Comparison of ENCODE assay signal across 25 mouse cellular contexts in genomic region chr4:88655461-88655860, GRCm38 (mm10). TPM values are rescaled to one million over a fixed set of nuclear protein-coding genes. Genes with fewer than 3 reads are reported as not detected.
A peak's percentile ranks its signal among the peaks of the same experiment; 100 is the strongest.
DNase-seq lines count a peak whose midpoint lies in the region; ATAC-seq and TF ChIP-seq lines count a peak whose summit lies in the region.
"Had no signal": no experiment of that assay in that cellular context is flagged by ENCODE, and none has a peak within 500 bp of the region (broad histone marks: within the 10 kb centered on the region; RNA-seq: fewer than 3 reads in every experiment).

No protein-coding gene starts in this region.

- no peaks in the 10 kb centered on the region for H3K27me3 ChIP-seq in heart, embryonic 10.5 days (ENCODE audit: insufficient read depth, poor library complexity, severe bottlenecking)
- no peaks in the 10 kb centered on the region for H3K27me3 ChIP-seq in forebrain, postnatal 0 days (ENCODE audit: insufficient read depth, low read length)
- no peaks in the 10 kb centered on the region for H3K27me3 ChIP-seq in cerebellum, adult 2 months (ENCODE audit: control insufficient read depth, insufficient read depth, low read length)
- H3K27me3 ChIP-seq: embryonic facial prominence, embryonic 13.5 days; forebrain, embryonic 12.5 days; hindbrain, embryonic 12.5 days had no signal

- no peaks in the 10 kb centered on the region for H3K4me1 ChIP-seq in heart, embryonic 10.5 days
- H3K4me1 ChIP-seq in forebrain, postnatal 0 days (ENCODE audit: insufficient read depth): no peaks in the 10 kb centered on the region
- H3K4me1 ChIP-seq in cerebellum, adult 2 months (ENCODE audit: control insufficient read depth, insufficient read depth, low read length): no peaks in the 10 kb centered on the region
- H3K4me1 ChIP-seq: embryonic facial prominence, embryonic 13.5 days; forebrain, embryonic 12.5 days; hindbrain, embryonic 12.5 days had no signal

- H3K9ac ChIP-seq in forebrain, postnatal 0 days: no peak overlapping the region
- H3K9ac ChIP-seq: embryonic facial prominence, embryonic 13.5 days; forebrain, embryonic 12.5 days; hindbrain, embryonic 12.5 days had no signal

- H3K4me3 ChIP-seq in heart, embryonic 10.5 days: no peak overlapping the region
- H3K4me3 ChIP-seq in forebrain, postnatal 0 days (ENCODE audit: low read depth, low read length): no peak overlapping the region
- H3K4me3 ChIP-seq in cerebellum, adult 2 months (replicated peaks; ENCODE audit: insufficient read depth, low read depth, low read length): no peak overlapping the region
- H3K4me3 ChIP-seq: embryonic facial prominence, embryonic 13.5 days; forebrain, embryonic 12.5 days; hindbrain, embryonic 12.5 days had no signal

- H3K4me2 ChIP-seq in forebrain, postnatal 0 days (ENCODE audit: low read depth): no peak overlapping the region
- H3K4me2 ChIP-seq: embryonic facial prominence, embryonic 13.5 days; forebrain, embryonic 12.5 days; hindbrain, embryonic 12.5 days had no signal

- TF ChIP-seq POLR2A in cerebellum, adult 2 months (IDR thresholded peaks at IDR 0.05; ENCODE audit: borderline replicate concordance, insufficient read depth, low read length): no peak

- peak; percentile 72 for DNase-seq in heart, adult 11 months
- no peak for DNase-seq in heart, embryonic 10.5 days (ENCODE audit: low spot score)
- peak; percentile 4 for DNase-seq in urinary bladder, postnatal 14 days (ENCODE audit: low spot score)
- no peak for DNase-seq in urinary bladder, adult 2 months (ENCODE audit: low spot score)
- DNase-seq in kidney, postnatal 36 days: peak; percentile 25 to 35
- no peak for DNase-seq in forebrain, postnatal 0 days
- no peak for DNase-seq in cerebellum, adult 2 months
- DNase-seq: adrenal gland, postnatal 10 days; B cell, adult 2 months; cerebellum, adult 11-12 months; cerebellum, adult 9-11 months; cerebellum, postnatal 36 days; gastrocnemius, postnatal 14 days; heart, postnatal 10 days; heart, postnatal 4 days had no signal

- no peak for ATAC-seq in forebrain, postnatal 0 days
- ATAC-seq: CD4-positive, CD25-positive, alpha-beta regulatory T cell, adult 4 months; forebrain, embryonic 16.5 days; hindbrain, embryonic 16.5 days had no signal

- WGBS in heart, embryonic 10.5 days: 38% methylated on average over 1 of the region's 1 CpGs
- WGBS in forebrain, postnatal 0 days: 70% methylated on average over 1 of the region's 1 CpGs
- WGBS in cerebellum, adult 2 months: 36% methylated on average over 1 of the region's 1 CpGs

- no peaks in the 10 kb centered on the region for H3K36me3 ChIP-seq in heart, embryonic 10.5 days
- no peaks in the 10 kb centered on the region for H3K36me3 ChIP-seq in forebrain, postnatal 0 days (ENCODE audit: insufficient read depth)
- H3K36me3 ChIP-seq: embryonic facial prominence, embryonic 13.5 days; forebrain, embryonic 12.5 days; hindbrain, embryonic 12.5 days had no signal

- H3K27ac ChIP-seq in heart, embryonic 10.5 days: no peak overlapping the region
- H3K27ac ChIP-seq in forebrain, postnatal 0 days (ENCODE audit: low read depth, low read length): no peak overlapping the region
- no peak overlapping the region for H3K27ac ChIP-seq in cerebellum, adult 2 months (ENCODE audit: insufficient read depth, low read length)
- H3K27ac ChIP-seq: embryonic facial prominence, embryonic 13.5 days; forebrain, embryonic 12.5 days; hindbrain, embryonic 12.5 days had no signal

- TF ChIP-seq CTCF in forebrain, postnatal 0 days (IDR thresholded peaks at IDR 0.05; ENCODE audit: low read depth): no peak
- TF ChIP-seq CTCF in cerebellum, adult 2 months (IDR thresholded peaks at IDR 0.05; ENCODE audit: borderline replicate concordance, insufficient read depth, low read depth, low read length): no peak

- no peaks in the 10 kb centered on the region for H3K9me3 ChIP-seq in heart, embryonic 10.5 days
- no peaks in the 10 kb centered on the region for H3K9me3 ChIP-seq in forebrain, postnatal 0 days (ENCODE audit: low read length)
- H3K9me3 ChIP-seq: embryonic facial prominence, embryonic 13.5 days; forebrain, embryonic 12.5 days; hindbrain, embryonic 12.5 days had no signal

RNA-seq across cellular contexts. Expression of gene Ifna13, which starts 11.2 kb away (rescaled TPM):
- not detected in 2 replicates for polyA plus RNA-seq in heart, embryonic 10.5 days (2016; fragmentation: Nextera tagmentation; extraction: Ambion mirVana)
- not detected in 2 replicates for polyA plus RNA-seq in urinary bladder, adult 2 months (2012; rRNA removed)
- total RNA-seq in forebrain, postnatal 0 days (2014; rRNA removed): not detected in 2 replicates
- not detected in 2 replicates for polyA plus RNA-seq in forebrain, postnatal 0 days (2015; fragmentation: Nextera tagmentation; extraction: Ambion mirVana)
- polyA plus RNA-seq in cerebellum, adult 2 months (2012; rRNA removed): not detected in 2 replicates
- total RNA-seq: adrenal gland, postnatal 10 days; gastrocnemius, adult 18-20 months; gastrocnemius, postnatal 14 days; granulocyte monocyte progenitor cell, adult 5-6 weeks; heart, postnatal 10 days; heart, postnatal 4 days; MEL had no signal
- polyA plus RNA-seq: embryonic facial prominence, embryonic 13.5 days; forebrain, embryonic 12.5 days; forebrain, embryonic 16.5 days; heart, embryonic 14.5 days; hindbrain, embryonic 12.5 days; hindbrain, embryonic 16.5 days had no signal

RNA-seq across cellular contexts. Expression of gene C87499, which starts 21.2 kb away (rescaled TPM):
- polyA plus RNA-seq in heart, embryonic 10.5 days (2016; fragmentation: Nextera tagmentation; extraction: Ambion mirVana): not detected in 2 replicates
- polyA plus RNA-seq in urinary bladder, adult 2 months (2012; rRNA removed): not detected in 2 replicates
- not detected in 2 replicates for total RNA-seq in forebrain, postnatal 0 days (2014; rRNA removed)
- polyA plus RNA-seq in forebrain, postnatal 0 days (2015; fragmentation: Nextera tagmentation; extraction: Ambion mirVana): not detected in 2 replicates
- not detected in 2 replicates for polyA plus RNA-seq in cerebellum, adult 2 months (2012; rRNA removed)
- total RNA-seq: adrenal gland, postnatal 10 days; gastrocnemius, adult 18-20 months; gastrocnemius, postnatal 14 days; granulocyte monocyte progenitor cell, adult 5-6 weeks; heart, postnatal 10 days; heart, postnatal 4 days; MEL had no signal
- polyA plus RNA-seq: CD4-positive, CD25-positive, alpha-beta regulatory T cell, adult 4 months; embryonic facial prominence, embryonic 13.5 days; forebrain, embryonic 12.5 days; forebrain, embryonic 16.5 days; heart, embryonic 14.5 days; hindbrain, embryonic 12.5 days; hindbrain, embryonic 16.5 days had no signal

RNA-seq across cellular contexts. Expression of gene Ifna16, which starts 21.3 kb away (rescaled TPM):
- not detected in 2 replicates for polyA plus RNA-seq in heart, embryonic 10.5 days (2016; fragmentation: Nextera tagmentation; extraction: Ambion mirVana)
- not detected in 2 replicates for polyA plus RNA-seq in urinary bladder, adult 2 months (2012; rRNA removed)
- total RNA-seq in forebrain, postnatal 0 days (2014; rRNA removed): not detected in 2 replicates
- not detected in 2 replicates for polyA plus RNA-seq in forebrain, postnatal 0 days (2015; fragmentation: Nextera tagmentation; extraction: Ambion mirVana)
- not detected in 2 replicates for polyA plus RNA-seq in cerebellum, adult 2 months (2012; rRNA removed)
- total RNA-seq: adrenal gland, postnatal 10 days; gastrocnemius, adult 18-20 months; gastrocnemius, postnatal 14 days; granulocyte monocyte progenitor cell, adult 5-6 weeks; heart, postnatal 10 days; heart, postnatal 4 days; MEL had no signal
- polyA plus RNA-seq: CD4-positive, CD25-positive, alpha-beta regulatory T cell, adult 4 months; embryonic facial prominence, embryonic 13.5 days; forebrain, embryonic 12.5 days; forebrain, embryonic 16.5 days; heart, embryonic 14.5 days; hindbrain, embryonic 12.5 days; hindbrain, embryonic 16.5 days had no signal

RNA-seq across cellular contexts. Expression of gene Ifna2, which starts 28.3 kb away (rescaled TPM):
- not detected in 2 replicates for polyA plus RNA-seq in heart, embryonic 10.5 days (2016; fragmentation: Nextera tagmentation; extraction: Ambion mirVana)
- polyA plus RNA-seq in urinary bladder, adult 2 months (2012; rRNA removed): not detected in 2 replicates
- not detected in 2 replicates for total RNA-seq in forebrain, postnatal 0 days (2014; rRNA removed)
- not detected in 2 replicates for polyA plus RNA-seq in forebrain, postnatal 0 days (2015; fragmentation: Nextera tagmentation; extraction: Ambion mirVana)
- not detected in 2 replicates for polyA plus RNA-seq in cerebellum, adult 2 months (2012; rRNA removed)
- total RNA-seq: adrenal gland, postnatal 10 days; gastrocnemius, adult 18-20 months; gastrocnemius, postnatal 14 days; granulocyte monocyte progenitor cell, adult 5-6 weeks; heart, postnatal 10 days; heart, postnatal 4 days; MEL had no signal
- polyA plus RNA-seq: CD4-positive, CD25-positive, alpha-beta regulatory T cell, adult 4 months; embryonic facial prominence, embryonic 13.5 days; forebrain, embryonic 12.5 days; forebrain, embryonic 16.5 days; heart, embryonic 14.5 days; hindbrain, embryonic 12.5 days; hindbrain, embryonic 16.5 days had no signal

RNA-seq across cellular contexts. Expression of gene Ifnab, which starts 35.7 kb away (rescaled TPM):
- not detected in 2 replicates for polyA plus RNA-seq in heart, embryonic 10.5 days (2016; fragmentation: Nextera tagmentation; extraction: Ambion mirVana)
- polyA plus RNA-seq in urinary bladder, adult 2 months (2012; rRNA removed): not detected in 2 replicates
- total RNA-seq in forebrain, postnatal 0 days (2014; rRNA removed): not detected in 2 replicates
- not detected in 2 replicates for polyA plus RNA-seq in forebrain, postnatal 0 days (2015; fragmentation: Nextera tagmentation; extraction: Ambion mirVana)
- not detected in 2 replicates for polyA plus RNA-seq in cerebellum, adult 2 months (2012; rRNA removed)
- total RNA-seq: adrenal gland, postnatal 10 days; gastrocnemius, adult 18-20 months; gastrocnemius, postnatal 14 days; granulocyte monocyte progenitor cell, adult 5-6 weeks; heart, postnatal 10 days; heart, postnatal 4 days; MEL had no signal
- polyA plus RNA-seq: CD4-positive, CD25-positive, alpha-beta regulatory T cell, adult 4 months; embryonic facial prominence, embryonic 13.5 days; forebrain, embryonic 12.5 days; forebrain, embryonic 16.5 days; heart, embryonic 14.5 days; hindbrain, embryonic 12.5 days; hindbrain, embryonic 16.5 days had no signal

Comparison
In these comparisons a context has a peak if more than half of its experiments do, and no peak if none do; other contexts are left out.
1. DNase-seq: peak in heart, adult 11 months (single experiment), urinary bladder, postnatal 14 days (single experiment) and kidney, postnatal 36 days (2 of 2); none in heart, embryonic 10.5 days (single experiment), urinary bladder, adult 2 months (single experiment), forebrain, postnatal 0 days (single experiment) and cerebellum, adult 2 months (0 of 2).